Mouse (Mus musculus): Measurements from ENCODE around the gene Adamts2.

Gene Adamts2

DNA sequence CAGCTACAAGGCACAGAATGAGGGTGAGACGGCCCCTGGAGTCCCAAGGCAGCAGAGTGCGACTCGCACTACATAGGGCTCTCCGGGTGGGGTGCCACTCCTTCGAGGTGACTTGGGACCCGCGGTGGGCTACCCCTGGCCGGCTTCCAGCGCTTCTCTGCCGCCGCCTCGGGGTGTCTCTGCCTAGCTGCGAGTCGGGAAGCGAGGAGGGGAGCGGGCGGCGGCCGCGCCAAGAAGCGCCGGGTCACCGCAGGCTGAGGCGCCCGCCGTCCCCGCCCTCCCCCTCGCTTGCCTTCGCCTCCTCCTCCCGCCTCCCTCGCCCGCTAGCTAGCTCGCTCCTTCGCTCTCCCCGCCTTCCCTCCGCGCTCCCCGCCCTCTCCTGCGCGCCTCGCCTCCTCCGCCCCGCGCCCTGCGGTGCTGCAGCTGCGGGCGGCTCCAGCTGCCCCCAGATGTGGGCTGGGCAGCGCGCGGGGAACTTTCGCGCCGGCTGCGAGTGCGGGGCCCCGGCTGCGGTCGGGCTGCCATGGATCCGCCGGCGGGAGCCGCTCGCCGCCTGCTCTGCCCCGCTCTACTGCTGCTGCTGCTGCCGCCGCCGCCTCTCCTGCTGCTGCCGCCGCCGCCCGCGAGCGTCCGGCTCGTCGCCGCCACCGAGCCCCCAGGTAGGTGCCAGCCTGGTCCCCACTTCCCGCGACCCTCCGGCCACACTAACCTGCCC is at the start of gene Adamts2:
TSS of gene Adamts2 (plus strand) at position 444 of the 715 bp plus-strand sequence.
- DNase-seq, result peak; percentile 19

DNA sequence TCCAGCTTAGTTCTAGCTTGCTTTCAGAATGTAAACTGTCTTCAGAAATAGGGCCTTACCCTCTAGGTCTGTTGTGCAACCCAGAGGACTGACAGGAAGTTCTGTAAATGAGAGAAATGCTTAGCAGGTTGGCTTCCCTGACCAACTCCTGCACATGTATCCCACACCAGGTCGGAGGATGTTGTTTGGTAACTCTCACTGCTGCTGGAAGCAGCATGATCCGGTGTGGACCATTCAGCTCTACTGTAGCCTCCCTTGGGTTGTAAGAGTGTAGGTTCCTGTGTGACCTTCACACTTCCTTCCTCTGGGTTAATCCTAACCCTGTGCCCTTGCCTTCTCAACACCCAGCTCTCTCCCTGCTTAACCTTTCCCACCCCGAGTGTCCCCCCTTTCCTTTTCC is 44.8 kb upstream of the Adamts2 start:
- DNase-seq, result no peak

DNA sequence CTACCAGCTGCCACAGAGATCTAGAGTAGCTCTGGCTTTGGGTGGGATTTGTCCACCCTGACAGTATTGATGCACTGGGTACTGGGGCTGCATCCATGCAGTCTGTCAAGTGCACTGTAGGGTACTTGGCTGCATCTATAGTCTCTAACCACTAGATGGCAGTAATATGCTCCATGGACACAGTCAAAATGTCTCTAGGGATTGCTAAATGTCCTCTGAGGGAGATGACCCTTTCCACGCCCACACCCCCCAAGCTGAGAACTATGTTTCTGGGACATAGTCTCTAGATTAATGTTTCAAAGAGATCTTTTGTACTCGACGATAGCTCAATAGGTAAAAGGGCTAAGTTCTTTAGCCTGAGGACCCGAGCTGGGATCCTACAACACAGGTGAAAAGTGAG is 42.8 kb upstream of the Adamts2 start:
- DNase-seq, result peak; percentile 49

DNA sequence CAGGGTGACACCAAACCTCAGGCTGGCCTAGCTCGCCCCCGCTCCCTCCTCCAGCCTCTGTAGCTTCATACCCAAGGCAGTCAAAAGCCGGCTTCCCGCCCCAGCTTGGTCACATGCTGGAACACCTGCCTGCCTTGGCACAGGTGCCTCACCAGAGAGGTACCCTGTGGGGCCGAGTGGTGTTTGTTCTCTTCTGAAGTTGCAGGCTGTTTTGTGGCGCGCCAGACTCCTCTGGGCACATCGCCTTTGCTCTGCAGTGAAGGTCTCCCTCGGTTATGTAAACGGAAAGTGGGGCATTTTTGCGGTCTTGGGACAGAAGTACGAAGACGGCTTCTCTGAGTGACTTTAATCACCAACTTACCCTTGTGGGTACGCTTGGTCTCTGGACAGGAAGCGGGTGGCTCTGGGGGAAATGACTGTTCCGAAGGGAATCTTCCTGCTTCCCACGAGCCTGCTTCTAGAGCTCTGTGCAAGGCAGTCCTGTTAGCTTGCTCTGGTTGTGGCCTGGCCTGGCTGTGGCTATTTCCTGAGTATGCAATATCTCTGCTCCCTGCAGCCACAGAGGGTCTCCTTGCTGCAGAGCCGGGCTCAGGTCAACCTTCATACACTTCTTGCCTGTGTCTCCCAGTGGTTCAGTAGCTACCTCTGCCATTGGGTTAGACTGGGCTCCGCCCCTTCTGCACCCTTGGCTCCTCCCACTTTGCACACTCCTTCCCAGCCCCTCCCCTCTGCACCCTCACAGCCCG is 36.2 kb upstream of the Adamts2 start:
- no peak for DNase-seq

DNA sequence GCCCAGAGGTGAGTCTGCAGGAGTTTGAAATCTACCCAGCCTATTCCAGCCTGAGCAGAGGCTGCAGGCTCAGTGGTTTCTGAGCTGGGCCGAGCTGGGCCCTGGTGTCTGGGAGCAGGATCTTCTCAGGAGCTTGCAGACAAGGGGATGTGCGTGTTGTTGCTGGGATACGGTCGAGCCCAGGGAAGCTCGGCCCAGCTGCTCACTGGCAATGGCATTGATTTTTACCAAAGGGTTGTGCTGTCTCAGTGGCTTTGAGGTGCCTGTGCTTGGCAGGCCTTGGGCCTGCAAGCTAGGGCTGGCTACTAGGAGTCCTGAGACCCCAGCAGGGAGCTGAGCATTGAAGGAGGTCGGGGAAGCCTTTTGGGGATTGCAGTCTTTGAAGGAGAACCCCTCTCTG is 30.4 kb upstream of the Adamts2 start:
- no peak for DNase-seq

DNA sequence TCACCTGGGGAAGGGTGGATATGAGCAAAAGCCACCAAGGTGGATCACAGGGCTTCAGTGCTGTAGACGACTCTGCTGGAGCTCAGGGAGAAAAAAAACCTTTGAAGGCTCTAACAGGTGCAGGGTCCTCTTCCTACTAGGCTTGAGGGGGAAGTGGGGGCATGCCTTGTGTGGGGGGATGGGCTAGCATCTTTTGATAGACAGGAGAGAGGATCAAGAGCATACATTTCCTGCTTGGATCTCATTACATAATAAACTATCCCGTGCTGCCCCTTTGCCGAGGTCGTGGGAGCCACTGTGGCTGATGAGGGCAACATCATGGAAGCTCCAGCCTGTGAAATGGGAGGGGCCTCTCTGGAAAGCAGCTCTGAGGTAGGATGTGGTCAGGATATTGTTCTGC is 25.4 kb upstream of the Adamts2 start:
- no peak for DNase-seq

DNA sequence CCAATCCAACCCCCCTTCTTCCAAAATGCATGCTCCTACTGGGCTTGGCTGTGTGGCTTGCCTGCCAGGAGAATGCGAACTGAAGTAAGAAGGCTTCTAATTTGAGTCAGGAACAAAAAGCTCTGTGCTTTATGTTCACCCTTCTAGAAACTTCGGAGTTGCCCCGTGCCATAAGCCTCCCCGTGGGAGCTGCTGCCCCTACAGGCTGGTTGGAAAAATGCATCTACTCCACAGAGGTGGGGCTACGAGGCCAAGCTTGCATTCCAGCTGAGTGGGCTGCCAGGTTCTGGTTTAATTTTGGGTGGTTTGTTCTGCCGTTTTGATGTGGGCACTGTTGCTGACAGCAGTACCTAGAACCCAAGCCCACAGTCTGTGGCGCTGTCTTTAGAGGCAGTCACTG is 14.9 kb upstream of the Adamts2 start:
- DNase-seq, result peak; percentile 17

DNA sequence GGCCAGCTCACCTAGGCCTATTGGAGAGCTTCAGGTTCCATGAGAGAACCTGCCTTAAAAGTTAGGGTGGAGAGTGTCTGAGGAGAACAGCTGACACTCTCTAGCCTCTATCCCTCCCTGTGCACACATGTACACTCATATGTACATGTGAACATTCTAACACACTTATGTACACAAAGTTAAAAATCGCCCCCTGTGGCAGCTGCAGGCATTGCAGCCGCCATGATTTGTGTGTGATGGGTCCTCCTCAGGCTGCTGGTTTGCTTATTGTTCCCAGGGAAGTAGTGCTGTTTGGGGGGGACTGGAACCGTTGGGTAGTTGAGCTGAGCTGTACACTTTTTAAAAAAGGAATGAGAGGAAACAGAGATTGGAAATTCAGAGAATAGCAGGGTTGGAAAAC is 14.1 kb upstream of the Adamts2 start:
- DNase-seq, result peak; percentile 33

DNA sequence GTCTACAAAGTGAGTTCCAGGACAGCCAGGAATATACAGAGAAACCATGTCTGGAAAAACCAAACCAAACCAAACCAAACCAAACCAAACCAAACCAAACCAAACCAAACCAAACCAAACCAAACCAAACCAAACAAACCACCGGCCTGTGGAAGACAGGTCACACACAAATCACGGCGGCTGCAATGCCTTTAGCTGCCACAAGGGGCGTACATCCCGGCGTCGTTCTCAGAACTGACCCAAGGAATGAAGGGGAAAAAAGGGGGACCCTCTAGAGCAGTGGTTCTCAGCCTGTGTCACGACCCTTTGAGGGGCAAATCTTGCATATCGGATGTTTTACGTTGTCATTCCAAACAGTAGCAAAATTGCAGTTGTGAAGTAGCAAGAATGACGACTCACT is 12.8 kb upstream of the Adamts2 start:
- DNase-seq, result peak; percentile 22

DNA sequence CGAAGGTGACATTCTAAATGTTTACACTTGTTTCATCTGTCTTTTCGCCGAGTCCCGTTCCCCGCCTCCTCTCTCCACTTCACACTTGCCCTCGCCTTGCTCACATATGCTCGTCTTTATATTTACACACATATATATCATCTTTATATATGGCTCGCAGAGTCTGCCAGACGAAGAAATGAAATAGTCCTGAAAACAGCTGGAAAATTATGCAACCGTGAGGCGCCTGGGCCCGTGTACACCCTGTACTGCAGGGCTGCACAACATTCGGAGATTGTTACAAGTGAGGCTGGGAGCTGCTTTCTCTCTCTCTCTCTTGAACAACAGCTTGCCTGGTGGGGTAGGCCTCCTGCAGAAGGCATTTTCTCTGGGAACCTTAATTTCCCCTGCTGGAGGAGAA is 10.8 kb upstream of the Adamts2 start:
- no peak for DNase-seq

DNA sequence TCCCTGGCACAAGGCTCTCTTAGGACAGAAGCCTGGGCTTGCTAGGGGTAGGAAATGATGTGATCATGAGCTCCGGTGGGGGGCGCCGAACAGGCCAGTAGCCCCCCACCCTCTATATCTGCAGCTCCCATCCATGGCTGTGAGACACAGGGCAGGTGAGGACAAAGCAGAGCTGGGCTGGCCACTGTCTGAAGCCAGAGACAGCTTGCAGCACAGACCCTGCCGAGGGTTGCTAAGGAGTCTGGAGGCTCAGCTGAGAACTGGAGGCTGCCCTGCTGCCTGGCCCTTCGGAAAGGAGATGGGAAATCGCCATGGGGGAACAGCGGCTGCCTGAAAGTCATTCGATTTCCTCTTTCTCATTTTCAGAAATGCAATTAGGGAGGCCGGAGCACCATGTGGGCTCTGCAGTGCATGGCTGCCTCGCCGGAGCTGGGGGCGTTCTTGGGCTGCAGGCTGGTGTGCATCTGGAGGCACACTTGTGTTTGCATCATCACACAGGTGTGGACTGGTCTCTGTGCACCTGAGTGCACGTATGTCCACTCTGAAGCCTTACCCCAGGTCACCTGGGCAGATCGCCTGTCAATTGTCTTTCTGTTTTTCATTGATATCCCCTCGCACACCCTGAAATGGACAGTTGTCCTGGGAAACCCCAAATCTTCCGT is 8.9 kb upstream of the Adamts2 start:
- DNase-seq, result no peak

DNA sequence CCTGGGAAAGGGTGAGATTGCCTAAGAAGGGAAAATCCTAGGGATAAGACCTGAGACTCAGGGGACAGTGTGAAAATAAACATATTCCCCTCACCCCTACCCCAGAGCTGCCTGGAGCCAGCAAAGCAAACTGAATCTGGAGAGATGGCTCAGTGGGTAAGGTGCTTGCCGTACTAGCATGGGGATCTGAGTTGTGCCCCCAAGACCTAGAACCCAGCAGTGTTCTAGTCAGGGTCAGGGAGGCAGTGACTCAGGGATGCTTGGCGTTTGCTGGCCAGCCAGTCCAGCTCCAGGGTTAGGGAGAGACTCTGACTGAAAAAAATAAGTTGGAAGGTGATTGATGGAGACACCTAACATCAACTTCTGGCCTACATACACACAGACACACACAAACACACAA is 5.3 kb upstream of the Adamts2 start:
- no peak for DNase-seq

DNA sequence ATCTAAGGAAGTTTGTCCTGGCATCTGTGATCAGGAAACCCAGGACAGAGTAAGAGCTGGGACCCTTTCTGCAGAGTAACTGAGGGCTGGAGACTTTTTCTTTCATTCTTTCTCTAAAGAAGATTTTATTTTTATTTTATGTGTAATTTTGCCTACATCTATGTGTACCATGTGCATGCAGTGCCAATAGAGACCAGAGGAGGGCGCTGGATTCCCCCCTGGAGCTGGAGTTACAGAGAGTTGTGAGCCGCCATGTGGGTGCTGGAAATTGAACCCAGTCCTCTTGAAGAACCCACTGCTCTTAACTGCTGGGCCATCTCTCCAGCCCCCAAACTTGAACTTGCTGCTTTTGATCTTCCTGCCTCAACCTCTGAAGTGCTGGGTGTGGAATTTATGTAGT is 2.7 kb upstream of the Adamts2 start:
- no peak for DNase-seq

DNA sequence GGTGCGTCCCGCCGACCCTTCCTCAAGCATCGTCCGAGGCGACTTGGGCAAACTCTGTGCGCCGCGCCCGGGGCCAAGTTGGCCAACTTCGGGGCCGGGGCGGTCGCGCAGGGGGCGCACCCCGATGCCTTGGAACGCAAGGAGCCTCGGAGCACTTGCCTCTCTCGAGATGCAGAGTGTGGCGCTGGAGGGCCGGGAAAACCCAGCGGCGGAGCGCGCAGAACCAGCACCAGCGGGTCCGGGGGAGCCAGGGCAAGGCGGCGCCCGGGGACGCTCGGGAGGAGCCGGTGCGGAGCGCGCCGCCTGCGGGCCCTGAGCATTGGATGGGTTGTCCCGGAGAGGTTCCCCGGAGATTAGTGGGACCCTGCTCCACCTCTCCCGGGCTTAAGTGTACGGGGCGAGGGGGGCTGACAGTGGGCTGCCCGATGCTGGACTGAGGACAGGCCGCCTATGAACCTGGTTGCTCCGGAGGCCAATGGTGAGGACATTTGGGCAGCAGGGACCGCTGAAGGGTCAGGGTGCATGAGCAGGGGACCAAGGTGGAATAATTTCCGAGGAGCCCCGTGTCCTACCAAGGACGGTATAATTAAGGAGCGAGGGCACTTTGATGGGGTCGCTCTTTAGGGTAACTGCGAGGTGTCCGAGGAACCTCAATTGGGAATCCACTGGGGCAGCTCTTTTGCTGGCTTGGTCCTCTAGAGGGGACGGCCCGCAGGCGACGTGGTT is 635 bp downstream of the Adamts2 start:
- no peak for DNase-seq

DNA sequence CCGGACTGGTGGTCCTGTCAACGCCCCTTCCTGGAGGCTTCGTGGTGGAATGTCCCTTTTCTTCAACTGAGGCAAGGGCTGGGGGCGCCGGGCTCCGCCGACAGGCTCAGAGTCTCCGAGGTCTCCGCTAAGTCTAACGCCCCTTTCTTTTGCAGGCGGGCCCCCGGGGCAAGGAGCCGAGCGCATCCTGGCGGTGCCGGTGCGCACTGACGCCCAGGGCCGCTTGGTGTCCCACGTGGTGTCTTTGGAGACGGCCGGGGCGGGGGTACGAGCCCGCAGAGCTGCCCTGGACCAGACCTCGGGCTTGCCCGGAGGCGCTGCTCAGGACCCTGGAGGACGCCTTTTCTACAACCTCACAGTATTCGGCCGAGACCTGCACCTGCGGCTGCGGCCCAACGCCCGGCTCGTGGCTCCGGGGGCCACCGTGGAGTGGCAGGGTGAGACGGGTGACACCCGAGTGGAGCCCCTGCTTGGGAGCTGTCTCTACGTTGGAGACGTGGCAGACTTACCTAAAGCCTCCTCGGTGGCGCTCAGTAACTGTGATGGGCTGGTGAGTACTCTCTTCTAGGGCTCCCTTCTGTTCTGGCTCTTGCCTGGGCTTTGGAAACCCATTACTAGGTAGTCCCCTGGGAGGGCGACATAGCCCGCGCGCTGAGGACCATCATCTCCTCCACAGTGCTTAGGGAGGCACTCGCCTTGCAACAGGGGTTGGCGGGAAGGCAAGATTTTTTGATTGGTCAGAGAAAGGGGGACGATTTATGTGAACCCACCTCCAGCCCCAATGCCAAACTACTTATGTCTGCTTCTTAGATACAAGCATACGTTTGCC is 1.4 kb downstream of the Adamts2 start:
- DNase-seq, result no peak

DNA sequence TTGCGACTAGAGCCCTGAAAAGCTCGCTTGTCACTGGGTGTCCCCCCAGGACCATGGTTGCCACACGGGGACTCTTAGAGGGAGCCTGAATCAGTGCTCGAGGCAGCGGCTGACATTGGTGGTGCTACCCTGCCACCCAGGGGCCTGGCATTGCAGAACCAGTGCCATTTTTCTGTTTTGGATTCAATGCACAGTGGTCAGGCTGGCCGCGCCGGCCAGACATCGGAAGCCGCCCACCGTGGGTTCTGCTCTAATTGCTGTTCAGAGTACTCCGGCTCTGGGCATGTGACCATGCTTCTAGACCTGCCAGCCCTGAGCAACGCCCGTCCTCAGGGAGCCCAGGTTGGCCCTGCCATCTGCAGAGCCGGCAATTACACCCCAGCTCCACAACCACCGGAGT is 2.5 kb downstream of the Adamts2 start:
- no peak for DNase-seq

DNA sequence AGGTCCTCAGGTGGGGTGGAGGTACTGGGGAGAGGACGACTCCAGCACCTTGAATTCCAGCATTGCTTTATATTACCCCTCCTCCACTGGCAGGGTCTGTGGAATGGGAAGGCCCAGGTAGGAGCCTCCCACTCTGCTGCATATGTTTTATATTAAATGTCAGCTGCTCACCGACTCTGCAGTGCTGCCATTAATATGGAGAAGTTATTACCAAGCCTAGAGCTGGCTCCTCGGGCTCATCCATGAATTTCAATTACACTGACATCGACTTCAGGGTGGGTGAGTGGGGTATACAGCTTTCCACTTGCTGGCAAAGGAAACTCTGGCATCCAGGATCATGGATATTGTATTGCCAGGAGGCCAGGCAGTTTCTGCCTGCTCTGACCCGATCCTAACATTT is 9.3 kb downstream of the Adamts2 start:
- no peak for DNase-seq

DNA sequence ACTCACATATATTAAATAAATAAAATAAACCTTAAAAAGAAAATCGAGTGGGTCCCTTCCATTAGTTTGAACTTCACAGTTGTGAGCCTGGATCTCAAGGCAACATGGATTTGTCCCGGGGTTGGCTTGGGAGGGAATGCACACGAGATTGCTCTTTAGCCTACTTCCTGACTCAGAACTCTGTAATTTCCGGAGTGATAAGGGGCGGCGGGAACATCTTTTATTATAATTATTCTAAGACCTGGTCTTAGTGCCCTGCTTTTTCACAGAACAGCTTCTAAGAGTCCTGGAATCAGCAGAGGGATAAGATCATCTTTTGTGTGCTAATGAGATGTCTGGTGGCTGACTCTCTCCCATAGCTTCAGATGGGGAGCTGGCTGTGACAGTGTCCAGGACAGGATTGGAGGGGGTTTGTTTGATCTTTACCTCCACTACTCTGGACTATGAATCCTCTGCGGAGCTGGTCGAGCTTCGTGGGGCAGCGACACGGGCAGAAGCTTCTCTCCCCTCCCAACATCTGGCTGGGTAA is 15.2 kb downstream of the Adamts2 start:
- DNase-seq, result no peak

DNA sequence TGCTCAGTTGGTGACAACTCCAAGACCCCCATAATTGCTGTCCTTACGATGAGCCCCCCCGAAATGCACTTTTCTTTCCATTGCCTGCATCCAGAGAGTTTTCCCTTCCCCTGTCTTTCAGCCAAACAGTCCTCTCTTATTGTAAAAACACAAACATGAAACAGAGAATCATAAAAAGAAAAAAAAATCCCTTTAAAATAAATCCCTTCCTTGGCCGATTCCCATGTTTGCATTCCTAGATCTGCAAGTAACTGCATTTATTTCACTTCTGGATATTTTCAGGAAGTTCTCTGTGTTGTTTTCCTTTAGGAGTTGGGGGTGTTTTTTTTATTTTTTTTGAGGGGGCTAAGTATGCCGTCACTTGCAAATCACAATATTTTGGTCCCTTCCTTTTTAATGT is 19.0 kb downstream of the Adamts2 start:
- DNase-seq, result no peak

DNA sequence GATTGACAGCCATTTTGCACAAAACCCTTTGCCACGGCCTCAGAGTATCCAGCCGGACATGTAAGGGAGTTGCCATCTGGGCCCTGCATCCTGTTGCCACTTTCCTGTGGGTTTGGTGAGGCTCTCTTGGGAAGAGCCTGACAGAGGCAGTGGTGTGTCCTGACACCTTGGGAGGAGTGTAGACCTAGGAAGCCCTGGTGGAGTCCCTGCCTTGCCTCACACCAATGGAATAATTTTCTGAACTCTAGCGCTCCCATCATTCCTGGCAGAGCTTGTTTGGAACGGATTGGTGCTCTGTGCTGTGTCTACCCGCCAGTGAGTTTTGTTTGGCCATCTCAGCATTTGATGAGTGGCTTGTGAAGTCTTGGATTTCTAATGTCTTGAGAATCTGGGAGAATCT is 19.5 kb downstream of the Adamts2 start:
- DNase-seq, result no peak

DNA sequence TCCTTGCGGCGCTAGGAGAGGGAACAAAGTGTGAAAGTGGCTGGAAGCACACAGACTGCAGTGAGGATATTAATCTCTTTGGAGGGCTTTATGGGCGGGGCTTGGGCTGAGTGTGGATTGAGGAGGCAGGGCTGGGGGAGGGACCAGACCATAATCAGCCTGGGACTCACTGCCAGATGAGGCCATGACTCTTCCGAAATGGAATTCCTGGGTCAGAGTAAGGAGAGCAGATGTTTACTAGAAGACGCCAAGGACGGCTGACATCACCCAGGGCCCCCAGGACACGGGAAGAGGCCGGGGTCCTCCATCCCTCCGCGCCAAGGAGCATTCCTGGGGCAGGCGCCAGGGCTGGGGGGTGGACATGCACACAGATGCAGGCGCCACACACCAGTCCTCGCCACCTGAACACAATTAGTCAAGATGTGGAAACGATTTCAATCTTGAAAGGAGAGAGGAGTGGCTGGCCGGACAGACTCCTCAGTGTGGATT is 20.4 kb downstream of the Adamts2 start:
- DNase-seq, result peak; percentile 41

DNA sequence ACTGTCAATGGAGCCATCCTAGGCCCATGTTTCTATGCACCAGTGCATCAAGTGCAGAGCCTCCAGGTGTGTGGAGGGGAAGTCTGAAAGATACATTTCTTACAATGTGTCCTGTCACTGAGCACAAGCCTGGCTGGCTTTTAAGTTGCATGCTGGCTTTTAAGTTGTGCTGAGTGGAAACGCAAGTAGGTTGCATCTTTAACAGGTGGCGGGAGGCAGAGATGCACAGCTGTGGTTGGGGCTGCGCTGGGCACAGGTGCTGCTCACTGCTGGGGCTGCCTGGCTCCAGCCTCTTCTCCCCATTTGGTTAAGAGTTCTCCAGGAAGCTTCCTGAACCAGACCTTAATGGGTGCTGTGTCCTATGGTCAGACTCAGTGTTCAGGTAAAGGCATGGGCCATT is 21.9 kb downstream of the Adamts2 start:
- no peak for DNase-seq

All from kidney, adult 9 months (tissue).